Mouse (Mus musculus) left cerebral cortex, postnatal 36 days (tissue): ENCODE data around the gene Mau2. TPM values are rescaled to one million over a fixed set of nuclear protein-coding genes. Genes with fewer than 3 reads are reported as not detected.
A peak's percentile ranks its signal among the peaks of the same experiment; 100 is the strongest.
"Not testable (repeated sequence)": the region's sequence is repeated elsewhere in the genome, so short reads cannot be mapped to it uniquely, and the experiment has no call there.

Experiments
- DNase-seq, 2 experiments: peaks; one replicate each; pipeline ENCODE4 v3.0.0; 2021 to 2022; ENCODE audit warnings: low spot score in 2 of 2, mixed read lengths in 1 of 2
- intact Hi-C: fragments of 180-260 bp; cut with DNase I; formaldehyde crosslinking; loops from one replicate; pipeline ENCODE4 v1.15.1; 2025
- total RNA-seq, 2 experiments: library from RNA; stranded (reverse); gene quantifications; 2 replicates each; pipeline ENCODE4 v1.2.3; 2021

Mau2 gene
- total RNA-seq: 10 to 100 TPM; 71.3 to 78.7 TPM

DNA sequence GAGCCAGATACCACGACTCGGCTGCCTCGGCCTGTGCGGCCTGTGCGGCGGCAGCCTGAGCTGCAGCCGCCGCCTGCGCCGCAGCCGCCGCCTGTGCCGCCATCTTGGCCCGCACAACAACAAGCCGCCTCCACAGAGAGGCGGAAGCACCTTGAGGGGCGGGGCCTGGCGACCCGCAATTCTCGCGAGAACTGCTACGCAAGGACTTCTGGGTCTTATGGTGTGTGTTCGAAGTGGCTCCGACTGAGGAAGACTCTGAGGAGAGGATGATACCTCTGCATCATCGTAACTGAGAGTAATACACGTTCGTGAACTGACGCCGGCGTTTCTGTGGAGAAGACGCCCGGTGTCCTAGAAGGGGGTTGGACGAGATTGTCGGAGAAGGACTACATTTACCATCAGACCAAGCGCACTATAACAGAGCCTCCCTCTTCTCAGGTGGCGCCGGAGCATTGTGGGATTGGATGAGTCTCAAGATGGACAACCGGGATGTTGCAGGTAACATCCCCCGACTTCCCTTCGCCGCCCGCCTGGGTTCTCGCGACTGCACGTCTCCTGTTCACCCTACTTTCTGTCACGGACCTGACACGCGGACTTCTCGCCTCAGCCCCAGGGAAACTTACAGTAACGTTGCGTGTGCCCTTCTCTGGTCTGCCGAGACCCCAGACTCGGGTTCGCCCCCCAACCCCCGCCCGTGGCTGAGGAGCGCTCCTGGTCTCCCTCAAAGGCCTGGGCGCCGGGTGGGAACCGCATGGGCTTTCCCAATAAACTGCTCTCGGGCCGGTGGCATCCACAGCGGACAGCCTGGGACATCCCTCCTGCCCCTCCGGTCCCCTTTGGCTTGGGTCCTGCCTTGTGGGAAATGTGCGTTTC lies at the start of gene Mau2, which contains the start of gene Sugp1:
Mau2 (minus strand) TSS at position 152 of the 873 bp plus-strand sequence.
Sugp1 (plus strand) TSS at position 231 of the 873 bp plus-strand sequence.
- intact Hi-C loops: no loop called here
- peak; percentile 96 to 97 for DNase-seq

DNA sequence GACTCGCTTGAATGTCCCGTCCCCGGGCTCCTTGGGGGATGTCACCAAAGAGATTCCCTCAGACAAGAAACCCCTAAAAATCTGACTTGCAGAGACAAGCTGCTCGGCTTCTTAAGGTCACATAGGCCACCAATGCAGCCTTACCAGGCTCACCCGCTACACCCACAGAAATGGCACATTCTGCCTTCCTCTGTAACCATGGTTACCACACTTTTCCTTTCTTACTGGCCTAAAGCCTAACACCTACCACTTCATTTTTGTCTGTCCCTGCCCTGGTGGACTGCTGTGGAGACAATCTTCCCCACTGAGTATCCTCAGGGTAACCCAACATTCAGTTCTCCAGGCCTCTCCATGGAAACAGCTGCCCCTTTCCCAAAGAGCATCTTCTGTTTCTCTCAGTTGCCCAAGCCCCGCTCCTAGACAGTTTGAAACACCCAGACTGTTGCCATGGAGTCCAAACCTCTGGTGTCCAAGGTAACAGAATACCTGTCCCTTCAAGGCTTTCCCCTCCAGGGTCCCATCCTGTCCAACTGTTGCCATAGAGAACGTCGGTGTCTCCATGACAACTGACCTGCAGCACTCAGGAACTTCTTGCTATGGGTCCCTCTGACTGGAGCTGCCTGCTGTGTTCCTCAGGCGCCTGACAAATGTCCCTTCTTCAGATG lies 46.9 kb upstream of the Mau2 start:
- intact Hi-C loops: loop anchor here (2.0 kb wide), 2 partner anchors 39 to 77 kb away; no protein-coding TSS in a partner anchor
- no peak for DNase-seq

DNA sequence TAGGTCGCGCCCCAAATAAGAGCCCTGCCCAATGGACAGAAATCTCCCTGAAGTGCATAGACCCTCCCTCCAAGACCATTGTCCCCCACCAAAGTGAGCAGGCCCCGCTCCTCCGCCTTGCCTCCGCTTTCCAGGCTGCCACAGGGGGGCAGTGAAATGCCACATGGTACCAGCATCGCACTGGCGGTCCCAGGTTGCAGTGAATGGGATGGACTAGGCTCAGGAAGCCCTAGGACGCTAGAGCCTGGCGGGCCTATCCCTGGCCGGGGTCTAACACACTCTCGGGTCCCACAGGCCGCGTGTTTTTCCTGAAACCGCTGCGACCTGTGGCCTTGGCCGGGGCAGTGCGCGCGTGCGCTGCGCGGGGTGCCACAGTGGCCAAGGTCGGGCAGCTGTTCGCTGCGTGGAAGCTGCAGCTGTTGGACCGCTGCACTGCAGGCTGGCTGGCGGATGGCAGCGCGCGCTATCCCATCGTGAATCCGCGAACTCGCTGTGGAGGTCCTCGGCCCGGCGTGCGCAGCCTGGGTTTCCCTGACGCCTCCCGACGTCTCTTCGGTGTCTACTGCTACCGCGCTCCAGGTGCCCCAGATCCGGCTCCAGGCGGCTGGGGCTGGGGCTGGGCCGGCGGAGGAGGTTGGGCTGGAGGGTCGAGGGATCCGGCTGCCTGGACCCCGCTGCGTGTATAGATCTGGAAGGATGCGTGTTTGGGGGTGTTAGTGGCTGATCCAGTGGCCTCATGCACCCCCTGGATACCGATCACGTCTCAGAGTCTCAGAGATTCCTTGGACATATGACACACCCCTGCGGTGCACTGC lies 45.5 kb upstream of the Mau2 start:
- DNase-seq: peak; percentile 68 to 77
- intact Hi-C loops: loop anchor here (2.0 kb wide), 2 partner anchors 41 to 79 kb away; no protein-coding TSS in a partner anchor

DNA sequence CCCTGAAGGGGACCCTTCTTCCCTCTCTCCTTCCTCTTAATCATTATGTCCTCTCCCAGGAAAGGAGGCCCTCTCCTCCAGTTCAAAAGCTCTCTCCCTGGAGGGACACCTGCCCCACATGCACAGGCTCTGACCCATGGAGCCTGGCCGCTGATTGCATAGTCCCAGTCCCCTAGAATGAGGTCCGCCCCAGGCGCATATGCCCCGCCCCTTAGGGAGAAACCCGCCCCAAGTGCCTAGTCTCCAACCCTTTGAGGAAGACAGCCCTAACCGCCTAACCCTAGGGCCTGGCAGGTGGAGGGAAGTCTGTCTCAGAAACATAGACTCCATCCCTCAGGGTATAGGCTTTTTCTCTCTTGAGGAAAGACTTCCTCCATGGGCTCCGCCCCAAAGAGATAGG lies 44.7 kb upstream of the Mau2 start:
- DNase-seq: no peak
- intact Hi-C loops: no loop called here

DNA sequence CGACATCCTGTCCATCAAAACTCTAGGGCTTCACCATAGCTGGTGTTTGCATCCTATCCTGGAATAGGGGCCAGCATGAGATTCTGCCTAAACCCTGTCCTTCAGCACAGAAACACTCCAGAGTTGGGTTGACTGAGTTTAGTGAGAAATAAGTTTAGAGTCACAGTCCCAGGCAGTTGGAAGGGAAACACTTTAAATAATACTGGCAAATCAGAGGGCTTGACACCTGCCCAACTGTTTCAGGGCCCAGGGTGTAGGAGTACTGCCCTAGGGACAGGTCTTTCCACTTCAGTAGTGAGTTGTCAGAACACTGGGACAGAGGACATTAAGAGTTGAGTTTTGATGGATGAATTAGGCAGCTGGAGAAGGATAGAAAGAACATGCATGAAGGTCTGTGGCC lies 43.6 kb upstream of the Mau2 start:
- intact Hi-C loops: no loop called here
- DNase-seq: no peak

DNA sequence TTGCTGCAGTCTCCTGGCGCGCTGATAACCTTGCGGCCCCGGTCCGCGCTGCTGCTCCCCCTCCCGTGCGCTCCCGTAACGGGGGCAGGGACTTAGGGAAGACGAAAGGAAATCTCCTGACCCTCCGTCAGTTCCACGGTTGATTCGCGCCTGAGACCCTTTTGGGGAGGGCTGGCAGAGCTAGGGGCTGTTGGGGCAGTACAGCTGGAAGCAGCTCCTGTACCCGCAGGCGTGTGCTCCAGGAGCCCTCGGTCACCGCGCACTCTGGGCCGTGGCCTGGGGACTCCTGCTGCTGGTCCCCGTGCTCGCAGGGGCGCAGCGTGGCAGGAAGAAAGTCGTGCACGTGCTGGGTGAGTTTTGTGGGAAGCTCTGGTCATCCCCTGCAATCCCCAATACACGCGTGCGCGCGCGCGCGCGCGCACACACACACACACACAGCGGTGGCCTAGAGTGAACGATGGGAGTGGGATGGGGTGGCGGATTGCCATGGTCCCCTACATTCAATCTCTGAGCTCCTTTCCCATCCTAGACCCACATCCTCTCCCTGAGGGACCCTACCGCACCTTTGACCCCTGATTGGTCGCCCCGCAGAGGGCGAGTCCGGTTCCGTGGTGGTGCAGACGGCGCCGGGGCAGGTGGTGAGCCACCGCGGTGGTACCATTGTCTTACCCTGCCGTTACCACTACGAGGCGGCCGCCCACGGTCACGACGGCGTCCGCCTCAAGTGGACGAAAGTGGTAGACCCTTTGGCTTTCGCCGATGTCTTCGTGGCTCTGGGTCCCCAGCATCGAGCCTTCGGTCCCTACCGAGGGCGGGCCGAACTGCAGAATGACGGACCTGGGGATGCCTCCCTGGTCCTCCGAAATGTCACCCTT lies 41.9 kb upstream of the Mau2 start:
- DNase-seq: peak in 1 of 2 experiments; percentile 34
- intact Hi-C loops: loop anchor here (2.0 kb wide), 1 partner anchor 38 kb away; no protein-coding TSS in a partner anchor

DNA sequence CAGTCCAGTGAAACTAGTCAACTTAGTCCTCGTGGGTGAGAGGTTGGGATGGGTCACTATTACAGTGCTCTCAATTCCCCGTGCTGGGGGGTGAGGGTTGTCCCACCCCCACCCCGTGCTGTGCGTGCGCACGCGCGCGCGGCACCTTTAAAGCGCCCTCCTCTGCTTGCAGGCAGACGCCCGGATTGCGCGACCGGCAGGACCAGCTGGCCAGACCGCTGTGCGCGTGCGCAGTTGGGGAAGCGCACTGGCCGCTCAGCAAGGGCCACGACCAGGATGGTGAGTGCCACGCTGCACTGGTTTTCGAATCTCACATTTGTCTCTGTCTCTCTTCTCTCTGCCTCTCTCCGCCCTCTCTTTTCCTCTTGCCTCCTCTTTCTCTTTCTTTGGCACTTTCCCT lies 40.8 kb upstream of the Mau2 start, which contains the start of gene Hapln4:
Hapln4 (plus strand) TSS at position 173 of the 400 bp plus-strand sequence.
- intact Hi-C loops: no loop called here

DNA sequence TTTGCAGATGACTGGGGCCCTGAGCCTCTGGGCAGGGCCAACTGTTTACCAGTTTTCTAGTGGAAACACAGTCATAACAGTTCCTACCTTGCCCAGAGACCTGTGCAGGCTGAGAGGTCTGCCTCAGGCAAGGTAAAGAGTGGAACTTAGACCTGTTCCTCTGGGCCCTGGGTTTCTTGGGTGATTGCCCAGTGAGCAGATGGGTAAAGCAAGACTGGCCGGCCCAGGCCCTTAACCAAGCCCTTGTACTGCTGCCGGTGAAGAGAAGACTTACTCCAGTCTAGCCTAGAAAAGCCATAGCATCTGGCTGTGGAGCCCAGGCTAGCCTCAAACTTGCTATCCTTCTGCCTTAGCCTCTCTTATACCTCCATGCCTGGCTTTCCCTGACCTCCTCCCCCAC lies 39.4 kb upstream of the Mau2 start:
- no peak for DNase-seq
- intact Hi-C loops: no loop called here

More for the DNA sequence above, 40.8 kb upstream of the Mau2 start, which contains the start of gene Hapln4:
- peak in 1 of 2 experiments; percentile 80 for DNase-seq

DNA sequence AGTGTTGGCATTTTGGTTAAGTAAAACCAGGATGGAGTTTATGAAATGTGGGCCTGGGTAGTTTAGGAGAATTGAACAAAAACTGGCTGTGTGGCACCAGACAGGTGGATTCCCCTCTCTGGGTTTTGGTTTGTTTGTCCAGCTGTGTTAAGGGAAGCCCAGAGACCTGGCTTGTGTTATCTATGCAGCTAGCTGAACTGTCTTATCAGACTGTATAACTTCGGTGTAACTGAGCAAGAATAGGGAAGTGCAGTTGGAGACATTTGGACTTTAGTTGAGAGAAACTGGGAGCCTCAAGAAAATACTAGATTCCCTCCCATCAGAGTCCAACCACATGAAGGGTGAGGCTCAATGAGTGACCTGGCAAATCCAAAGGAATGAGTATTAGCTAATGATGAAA lies 31.1 kb upstream of the Mau2 start:
- DNase-seq: no peak
- intact Hi-C loops: no loop called here

DNA sequence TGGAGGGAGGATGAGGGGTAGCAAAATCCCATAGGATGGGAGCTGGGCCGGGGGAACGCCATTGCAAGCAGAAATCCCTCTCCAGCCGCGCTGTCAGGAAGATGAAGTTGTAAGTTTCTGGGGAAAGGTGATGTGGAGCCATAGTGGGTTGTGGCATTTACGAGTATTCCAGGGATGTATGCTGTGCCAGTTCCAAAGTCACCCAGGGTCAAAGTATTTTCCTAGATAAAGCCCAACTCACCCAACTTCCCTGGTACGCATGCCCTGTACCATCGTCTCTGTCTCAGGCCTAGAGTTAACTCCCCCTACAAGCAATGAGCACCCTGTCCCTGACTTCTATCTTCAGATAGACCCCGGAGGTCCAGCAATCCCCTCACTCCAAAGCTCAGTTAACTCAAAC lies 30.6 kb upstream of the Mau2 start:
- intact Hi-C loops: no loop called here
- no peak for DNase-seq

DNA sequence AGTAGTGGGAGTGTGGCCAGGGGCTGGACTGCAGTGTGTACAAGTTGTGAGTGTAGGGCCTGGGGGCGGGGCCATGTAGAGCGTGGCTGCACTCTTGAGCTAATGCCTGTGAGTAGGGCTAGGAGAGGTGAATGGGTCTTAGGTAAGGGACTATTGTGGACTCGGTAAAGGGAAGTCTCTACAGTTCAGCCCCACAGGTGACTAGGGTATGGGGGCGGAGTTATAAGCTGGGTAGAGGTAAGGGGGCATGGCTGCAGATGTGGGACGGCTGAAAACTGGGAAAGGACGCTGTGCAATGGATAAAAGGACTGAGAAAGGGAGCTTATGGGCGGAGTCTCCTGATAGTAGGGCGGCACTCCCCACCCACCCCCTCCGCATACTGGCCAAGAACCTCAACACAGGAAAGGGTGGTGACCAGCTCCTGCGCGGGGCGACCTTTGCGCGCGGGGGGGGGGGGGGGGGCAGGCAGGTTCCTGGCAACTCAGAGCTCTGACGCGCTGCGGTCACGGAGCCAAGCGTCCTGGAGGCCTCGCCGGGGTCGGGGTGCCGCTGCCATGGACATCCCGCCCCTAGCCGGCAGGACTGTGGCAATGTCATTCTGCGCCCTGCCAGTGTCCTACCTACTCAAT lies 30.0 kb upstream of the Mau2 start, which contains the start of gene Tm6sf2:
Tm6sf2 (plus strand) TSS at position 484 of the 629 bp plus-strand sequence.
- intact Hi-C loops: no loop called here
- no peak for DNase-seq

DNA sequence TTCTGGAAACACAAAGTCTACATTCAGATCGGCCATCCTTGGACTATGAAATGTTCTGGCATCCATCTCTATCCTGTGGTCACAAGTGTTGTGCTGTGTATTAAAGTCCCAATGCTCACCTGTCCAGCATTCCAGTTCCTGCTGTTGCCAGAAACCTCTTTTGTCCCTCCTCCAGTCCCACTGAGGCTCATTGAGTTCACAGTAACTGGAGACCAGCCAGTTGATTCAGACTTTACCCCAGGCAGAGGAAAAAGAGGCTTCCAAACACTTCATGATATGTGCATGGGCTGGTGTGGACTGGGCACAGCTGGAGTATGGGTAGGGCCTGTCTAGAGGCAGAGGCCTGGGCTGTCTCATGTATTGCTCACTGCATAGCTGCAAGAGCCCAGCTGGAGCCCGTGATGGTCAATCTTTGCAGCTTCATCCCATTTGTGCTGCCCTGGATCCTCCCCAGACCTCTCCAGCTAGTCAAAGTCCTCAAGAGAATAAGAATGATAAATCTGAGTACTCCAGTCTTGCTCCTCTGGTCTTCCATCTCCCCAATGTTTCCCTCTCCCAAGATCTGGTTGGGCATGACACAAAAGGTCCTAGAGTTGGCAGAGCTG lies 29.4 kb upstream of the Mau2 start:
- intact Hi-C loops: no loop called here
- DNase-seq: no peak

DNA sequence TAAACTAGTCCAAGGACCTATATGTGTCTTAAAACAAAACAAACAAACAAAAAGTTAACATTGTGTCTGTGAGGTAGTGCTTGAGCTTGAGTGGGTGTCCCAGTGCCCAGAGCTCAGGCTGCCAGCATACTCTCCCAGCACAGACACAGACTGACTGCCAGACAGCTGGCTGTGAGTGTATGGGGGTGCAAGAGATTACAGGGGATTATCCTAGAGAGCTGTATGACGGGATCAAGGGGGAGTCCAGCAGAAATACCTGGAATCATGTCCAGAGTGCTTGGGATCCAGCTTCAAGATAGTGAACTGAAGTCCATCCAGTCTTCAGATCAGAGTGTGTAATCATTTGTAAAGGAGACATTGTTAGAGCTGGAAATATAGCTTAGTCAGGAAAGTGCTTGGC lies 15.2 kb upstream of the Mau2 start:
- no peak for DNase-seq
- intact Hi-C loops: no loop called here

DNA sequence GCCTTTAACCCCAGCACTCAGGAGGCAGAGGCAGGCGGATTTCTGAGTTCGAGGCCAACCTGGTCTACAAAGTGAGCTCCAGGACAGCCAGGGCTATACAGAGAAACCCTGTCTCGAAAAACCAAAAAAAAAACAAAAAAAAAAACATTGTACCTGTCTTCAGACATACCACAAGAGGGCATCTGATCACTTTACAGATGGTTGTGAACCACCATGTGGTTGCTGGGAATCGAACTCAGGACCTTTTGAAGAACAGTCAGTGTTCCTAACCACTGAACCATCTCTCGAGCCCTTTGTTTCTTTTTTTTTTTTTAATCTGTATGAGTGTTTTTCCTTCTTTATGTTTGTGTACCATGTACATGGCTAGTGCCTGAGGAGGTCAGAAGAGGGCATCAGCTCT lies 7.9 kb upstream of the Mau2 start:
- intact Hi-C loops, DNase-seq: not testable (repeated sequence)

DNA sequence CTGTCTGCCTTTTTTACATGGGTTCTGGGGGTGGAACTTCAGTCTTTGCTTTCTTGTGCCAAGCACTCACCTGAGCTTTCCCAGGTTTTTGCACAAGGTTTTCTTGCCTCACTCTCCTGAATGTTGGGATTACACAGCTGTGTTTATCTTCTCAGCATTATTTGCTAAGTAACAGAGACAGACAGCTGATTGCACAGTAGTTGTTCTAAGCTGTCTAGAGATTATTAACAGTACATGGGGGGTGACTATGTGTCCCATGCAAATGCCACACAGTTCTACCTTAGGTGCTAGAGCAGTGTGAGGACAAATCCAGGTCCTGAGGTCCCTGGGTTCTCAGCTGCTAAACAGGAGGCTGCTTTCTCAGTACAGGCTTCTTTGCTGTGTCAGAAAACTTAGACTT lies 7.1 kb upstream of the Mau2 start:
- DNase-seq: no peak
- intact Hi-C loops: no loop called here

DNA sequence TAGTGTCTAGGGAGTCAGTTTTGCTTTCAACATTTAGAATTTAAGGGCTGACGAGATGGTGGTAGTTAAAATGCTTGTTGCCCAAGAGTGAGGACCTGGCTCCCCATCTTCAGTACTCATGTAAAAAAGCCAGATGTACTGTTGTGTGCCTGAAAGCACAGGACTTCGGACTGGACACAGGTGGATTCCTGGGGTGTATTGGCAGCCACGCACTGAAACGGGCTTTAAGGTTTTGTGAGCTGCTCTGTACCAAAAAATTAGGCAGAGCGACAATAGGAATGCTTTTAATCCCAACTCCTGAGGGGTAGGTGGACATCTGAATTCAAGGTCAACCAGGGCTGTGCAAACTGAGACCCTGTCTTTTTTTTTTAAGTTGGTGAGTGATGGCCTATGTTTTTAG lies 1.5 kb upstream of the Mau2 start:
- DNase-seq: no peak
- intact Hi-C loops: no loop called here

DNA sequence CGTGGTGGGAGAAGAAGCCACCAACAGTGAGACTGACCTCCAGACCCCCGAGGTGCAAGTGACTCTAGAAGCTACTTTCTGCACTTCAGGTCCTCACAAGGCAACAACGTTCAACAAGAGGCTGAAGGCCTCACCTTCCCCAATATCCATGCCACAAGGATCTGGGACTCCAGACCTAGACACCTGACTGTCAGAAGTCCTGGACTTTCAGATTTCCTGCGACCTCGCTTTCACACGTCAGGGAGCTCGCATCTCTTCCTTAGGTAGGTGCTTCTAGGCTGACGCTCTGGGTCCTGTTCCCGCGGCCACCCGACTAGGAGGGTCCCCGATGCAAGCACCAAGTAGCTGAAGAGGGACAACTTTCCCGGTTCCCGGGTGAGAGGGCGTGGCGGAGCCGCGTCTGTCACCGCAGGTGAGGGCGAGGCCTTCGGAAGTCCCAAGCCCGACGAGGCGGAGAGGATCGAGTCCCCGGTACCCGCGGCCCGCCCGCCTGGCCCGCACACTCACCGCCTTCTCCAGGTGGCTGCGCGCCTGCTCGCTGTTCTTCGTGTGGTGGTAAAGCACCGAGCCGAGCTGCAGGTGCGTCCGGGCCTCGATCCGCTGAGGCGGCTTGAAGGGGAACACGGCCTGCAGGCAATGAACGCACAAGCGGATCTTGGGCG lies 518 bp downstream of the Mau2 start:
- no peak for DNase-seq
- intact Hi-C loops: no loop called here
